Mouse (Mus musculus): Measurements from ENCODE around the gene Fggy. TPM values are rescaled to one million over a fixed set of nuclear protein-coding genes. Genes with fewer than 3 reads are reported as not detected.

The Fggy gene
- total RNA-seq, 2 experiments from 2014 or later = 37.6 to 72.7 TPM

DNA sequence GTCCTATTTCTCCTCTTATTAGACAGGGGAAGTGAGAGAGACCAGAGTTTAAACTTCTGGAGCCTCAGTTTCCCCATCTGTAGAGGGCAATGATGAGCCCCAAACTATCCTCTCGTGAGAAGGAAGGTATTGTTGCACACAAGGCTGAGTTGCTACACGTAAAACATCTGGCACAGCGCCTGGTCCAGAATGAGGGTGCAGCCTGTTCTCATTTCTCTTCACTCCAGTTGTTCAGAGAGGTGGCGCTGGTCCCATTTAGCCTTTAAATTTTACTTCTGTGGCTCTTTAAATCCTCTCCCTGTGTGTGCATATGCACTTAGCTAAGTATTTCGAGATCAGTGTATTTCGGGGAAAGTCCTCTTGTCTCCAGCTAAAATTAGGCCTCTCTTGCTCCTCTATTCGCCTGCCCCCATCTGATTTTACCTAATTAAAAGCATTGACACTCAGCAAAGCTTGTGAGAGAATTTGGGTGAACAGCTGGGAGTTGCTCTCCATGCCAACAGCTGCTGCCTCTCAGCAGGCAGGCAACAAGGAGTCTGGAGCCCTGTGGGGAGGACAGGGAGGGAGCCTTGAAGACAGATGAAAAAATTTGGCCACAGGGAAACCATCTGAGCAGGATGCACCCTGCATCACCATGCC is 340.0 kb downstream of the Fggy start:
- no peak for DNase-seq (ENCODE audit: low spot score in 2 of 2)

DNA sequence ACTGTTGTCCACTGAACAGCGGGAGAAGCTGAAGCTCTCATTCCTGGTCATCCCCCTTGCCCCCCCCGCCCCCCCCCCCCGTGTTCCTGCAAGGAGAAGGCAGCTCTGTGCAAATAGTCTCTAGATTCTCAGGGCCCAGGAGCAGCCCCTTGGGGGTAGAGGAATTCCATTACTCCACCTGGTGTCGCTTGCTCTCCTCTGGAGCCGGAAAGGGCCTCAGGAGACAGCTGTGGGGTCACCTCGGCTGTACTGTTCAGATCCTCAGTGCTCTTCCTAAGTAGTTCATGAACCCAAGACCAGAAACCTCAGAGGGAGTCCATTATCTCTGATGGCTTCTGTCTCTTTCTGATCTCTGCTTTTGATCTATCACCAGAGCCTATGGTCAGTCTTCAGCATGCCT is 341.4 kb downstream of the Fggy start:
- no peak for DNase-seq (ENCODE audit: low spot score in 2 of 2)

DNA sequence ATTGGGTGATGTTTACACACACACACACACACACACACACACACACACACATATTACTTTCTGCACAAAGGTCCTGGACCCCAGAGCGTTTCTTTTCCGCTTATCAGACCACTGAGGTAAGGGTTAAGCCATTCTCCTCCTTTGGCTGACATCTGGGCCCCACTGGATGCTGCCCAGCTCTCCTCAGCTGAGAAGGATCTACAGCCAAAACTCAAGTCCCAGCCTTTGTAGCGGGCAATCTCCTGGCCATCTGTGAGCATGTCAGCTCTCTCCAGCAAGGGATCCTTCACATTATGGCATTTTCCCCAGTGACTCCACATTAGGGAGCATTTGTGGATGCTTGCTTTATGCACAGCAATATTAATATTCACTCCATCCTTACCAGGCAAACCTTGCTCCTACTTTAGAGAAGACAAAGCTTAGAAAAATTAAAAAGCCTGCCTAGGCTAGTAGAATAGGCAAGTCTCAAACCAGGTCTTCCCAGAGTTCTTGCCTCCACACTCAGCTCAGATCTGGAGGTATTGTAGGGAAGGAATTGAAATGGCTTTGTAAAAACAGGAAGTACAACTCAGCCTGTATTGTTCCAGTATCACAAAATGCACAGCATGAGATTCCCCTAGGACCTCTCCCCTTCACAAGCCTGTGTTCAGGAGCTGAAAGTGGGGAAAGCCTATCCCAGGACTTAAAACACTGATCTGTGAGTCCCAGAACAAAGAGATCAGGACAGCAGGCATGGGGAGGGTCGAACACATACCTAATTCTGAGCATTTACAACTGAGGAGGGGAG is 342.8 kb downstream of the Fggy start:
- DNase-seq (ENCODE audit: low spot score in 2 of 2) = no peak

DNA sequence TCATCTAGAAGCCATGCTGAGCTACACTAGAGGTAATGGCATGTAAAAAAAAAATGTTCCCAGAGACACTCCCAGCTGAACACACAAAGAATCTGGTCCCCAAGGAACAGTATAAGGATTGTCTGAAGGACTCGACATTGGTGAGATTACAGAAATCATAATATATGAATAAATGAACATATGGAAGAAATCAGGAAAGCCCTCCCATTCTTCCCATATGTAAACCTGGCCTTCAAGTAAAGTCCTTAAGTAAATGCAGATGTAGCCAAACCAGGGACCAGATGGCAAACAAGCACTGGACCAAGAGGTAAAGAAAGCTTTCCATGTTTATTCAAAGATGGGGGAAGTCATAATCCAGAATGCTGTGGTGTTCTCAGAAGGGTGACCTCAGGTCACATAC is 343.5 kb downstream of the Fggy start:
- no peak for DNase-seq (ENCODE audit: low spot score in 2 of 2)

DNA sequence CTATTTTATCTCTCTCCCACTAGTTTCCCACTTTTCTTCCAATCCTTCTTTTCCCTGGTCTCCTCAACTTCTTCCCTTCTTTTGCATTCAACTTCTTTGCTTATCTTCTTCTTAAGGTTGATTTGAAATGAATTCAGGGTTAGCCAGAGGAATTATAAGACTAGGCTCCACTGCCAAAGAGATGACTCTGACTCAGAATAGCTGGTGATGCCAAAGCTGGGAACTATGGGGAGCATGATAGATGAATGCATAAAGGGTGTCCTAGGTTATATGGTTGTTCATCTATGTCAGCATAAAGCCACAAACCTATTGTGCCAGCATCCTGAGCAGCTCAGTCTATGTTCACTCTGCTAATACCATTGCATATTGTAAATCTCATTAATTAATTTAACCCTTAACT is 348.8 kb downstream of the Fggy start:
- DNase-seq (ENCODE audit: low spot score in 2 of 2) = no peak

DNA sequence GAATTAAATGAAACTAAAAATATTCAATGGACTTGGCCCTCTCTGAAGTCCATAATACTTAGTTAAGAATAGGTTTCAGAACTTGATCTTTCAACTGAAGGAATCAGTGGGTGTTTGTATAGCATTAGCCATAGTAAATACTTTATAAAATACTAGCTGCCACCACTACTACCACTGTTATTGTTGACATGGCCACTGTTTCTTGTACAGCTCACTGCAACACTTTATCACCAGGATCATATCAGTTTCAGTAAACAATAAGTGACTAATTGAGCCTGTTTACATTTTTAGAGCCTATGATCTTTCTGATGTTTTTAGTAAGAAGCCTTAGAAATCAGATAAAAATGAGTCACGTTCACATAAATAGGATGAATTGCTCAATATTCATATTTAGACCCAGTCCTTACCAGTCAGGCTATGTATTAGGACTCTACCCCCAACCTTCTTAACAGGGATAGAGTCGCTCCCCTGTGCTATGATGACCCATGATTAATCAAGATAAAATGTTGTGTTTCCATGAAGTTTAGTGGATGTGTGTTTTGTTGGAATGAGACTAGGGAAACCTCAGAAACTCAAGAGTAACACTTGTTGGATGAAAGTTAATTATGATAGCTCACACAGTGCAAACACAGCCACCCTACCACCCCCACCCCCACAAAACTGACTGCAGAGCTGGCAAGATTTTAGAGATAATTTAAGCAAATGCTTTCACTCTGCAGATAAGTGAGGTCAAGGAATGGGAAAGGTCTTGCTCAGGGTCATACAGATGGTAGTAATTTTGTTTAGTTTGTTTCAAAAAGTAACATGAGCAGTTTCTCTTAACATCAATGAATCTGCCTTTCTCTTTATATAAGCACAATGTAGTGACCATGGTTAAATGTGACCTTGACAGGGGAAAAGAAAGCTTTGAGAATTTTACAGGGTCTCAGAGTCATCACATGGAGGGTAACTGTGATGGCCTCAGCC is 352.7 kb downstream of the Fggy start:
- no peak for DNase-seq (ENCODE audit: low spot score in 2 of 2)

DNA sequence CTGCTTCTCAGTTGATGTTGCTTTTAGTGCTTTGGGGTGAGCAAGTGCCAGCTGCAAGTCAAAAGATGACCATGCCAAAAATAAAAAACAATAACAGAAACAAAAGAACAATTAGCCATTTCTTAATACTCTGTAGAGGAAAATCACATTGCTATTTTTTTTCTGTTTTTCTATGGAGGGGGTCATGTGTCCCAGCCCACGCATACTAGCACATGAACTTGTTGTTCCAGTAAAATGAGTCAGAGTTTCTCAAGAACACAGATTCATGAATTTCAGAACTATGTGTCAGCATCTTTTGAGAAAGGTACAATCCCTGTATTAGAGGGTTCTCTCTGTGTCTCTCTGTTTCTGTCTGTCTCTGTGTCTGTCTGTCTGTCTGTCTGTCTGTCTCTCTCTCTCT is 355.7 kb downstream of the Fggy start:
- DNase-seq (ENCODE audit: low spot score in 2 of 2) = no peak

DNA sequence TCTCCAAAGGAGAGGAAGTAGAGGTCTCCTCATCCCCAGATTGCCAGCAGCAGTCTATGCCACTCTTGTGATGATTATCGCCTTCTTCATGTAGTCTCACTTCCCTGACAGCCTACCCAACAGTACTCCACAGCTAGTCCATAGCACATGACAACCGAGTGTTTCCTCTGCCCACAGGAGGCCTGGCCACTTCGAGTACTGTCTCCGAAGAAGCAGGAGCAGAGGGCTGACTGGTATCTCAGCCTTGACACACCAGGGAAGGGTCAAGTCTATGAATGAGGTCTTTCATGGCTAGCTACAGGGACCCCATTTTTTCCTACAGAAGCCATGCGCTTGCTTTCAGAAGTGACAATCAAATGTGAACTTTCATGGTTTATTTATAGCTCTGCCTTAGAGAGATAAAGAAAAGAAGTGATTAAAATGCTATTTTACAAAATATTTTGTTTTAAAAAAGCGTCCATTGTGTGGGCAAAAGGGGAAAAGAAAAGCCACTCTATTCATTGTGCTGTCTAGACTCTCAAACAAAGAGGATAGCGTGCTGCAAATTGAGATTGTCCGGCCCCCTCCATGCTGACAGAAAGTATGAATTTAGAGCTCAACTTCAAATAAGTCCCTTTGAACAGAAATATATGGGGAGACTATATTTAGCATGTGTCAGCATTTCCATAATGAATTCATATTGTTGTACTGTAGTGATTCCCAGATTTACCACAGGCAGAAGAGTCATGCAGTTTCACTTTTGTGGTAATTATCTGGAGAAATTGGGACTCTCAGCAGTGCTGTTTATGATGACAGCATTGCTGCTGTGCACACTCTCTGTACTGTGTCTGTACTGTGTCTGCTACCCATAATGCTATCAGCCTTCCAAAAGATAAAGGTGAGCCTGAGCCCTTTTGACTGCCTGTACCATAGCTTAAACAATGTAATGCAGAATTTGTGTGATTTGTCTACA is 358.6 kb downstream of the Fggy start:
- DNase-seq (ENCODE audit: low spot score in 2 of 2) = no peak

DNA sequence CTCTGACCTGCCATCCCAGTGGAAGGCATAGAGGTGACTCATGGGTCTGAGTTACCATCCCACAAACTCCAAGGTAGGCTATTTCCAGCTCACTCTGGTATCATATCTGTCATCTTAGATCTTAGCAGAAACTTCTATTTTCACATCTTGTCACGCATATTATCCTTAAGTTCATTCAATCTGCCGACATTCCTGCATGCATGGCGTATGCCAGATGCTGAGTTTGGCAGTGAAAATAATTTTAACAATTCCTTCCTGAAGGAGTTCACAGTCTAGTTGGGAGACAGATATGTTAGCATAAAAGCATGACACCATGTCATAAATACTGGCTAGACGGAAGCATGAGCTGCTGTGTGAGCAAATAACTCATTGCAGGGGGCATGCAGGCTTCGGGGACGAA is 360.4 kb downstream of the Fggy start:
- DNase-seq (ENCODE audit: low spot score in 2 of 2) = no peak

DNA sequence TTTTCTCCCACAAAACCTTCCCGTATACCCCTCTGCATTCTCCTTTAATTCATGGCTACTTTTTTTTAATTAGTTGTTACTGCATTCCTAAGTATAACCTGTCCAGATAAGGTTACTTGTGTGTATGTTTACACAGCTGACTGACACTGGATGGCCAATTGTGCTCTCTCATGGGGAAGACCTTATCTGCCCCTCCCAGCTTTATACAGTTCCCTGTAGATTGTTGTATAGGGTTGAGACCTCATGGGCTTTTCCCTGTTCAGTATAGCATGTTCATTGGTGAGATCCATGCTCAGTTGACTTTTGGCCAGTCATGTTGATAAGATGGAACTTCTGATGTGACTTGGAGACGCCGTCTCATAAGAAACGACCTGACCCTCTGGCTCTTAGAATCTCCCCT is 363.1 kb downstream of the Fggy start:
- no peak for DNase-seq (ENCODE audit: low spot score in 2 of 2)

DNA sequence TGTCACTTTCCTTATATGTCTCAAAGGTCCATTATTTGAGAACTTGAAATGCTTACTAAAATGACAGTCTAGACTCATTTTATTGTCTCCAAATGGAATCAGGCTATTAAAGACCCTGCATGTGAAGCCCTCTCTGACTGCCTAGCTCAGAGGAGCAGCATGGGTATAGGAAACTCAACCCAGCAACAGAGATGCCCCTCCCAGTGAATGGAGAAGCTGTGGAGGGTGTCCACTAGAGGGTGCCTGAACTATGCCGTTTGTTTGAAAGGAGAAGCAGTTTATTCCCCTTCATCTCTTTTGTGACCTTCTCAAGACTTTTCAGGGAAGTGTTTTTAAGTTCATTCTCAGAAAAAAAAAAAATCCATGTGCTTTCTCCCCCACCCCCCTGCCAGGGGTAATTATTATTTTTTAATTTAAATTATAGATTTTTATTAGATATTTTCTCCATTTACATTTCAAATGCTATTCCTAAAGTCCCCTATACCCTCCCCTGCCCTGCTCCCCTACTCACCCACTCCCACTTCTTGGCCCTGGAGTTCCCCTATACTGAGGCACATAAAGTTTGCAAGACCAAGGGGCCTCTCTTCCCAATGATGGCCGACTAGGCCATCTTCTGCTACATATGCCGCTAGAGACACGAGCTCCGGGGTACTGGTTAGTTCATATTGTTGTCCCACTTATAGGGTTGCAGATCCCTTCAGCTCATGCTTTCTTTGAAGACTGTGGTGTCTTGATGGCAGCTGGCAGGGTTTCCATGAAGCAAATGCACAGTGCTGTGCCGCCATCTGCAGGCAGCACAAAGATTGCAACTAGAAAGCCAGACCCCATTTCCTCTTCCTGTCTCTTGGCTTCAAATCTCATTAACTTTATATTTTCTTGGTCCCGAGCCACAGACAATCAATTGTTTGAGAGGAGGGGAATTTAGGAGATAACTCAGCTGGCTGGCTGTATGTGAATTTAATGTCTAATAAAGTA is 367.2 kb downstream of the Fggy start:
- peak; percentile 71 to 75 for DNase-seq (ENCODE audit: low spot score in 2 of 2)

DNA sequence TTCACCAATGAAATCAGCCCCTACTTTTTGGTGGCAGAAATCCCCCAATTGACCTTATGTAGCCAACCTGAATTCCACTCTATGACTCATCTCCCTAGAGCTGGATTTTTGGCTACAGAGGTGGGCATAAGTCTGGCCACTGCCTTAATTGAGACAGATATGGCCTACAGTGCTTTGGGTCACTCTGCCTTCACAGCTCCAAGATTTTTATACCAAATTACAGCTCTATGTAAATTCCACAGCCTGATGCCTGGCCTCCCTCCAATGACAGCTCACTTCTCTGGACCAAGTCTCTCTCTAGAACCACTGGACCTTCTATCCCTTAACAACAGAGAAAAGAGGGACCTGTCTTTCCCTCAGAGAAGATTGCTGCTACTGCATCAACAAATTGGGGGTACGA is 371.5 kb downstream of the Fggy start:
- no peak for DNase-seq (ENCODE audit: low spot score in 2 of 2)

DNA sequence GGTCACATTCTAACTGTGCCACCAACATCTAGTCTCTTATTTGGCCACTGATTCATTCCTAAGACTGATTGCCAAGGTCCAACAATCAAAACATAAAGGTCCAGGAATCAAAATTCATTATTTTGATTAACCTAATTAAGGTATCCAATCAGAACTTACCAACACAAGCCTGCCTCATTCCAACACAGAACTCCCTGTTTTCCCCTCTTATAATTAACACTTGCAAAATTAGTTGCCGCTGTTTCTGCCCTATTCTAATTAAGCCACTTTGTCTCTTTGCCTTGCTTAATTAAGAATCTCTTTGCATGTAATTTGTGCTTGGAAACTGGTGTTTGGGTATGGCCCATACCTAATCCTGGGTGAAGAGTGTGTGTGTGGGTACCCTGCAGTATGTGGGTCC is 372.6 kb downstream of the Fggy start:
- no peak for DNase-seq (ENCODE audit: low spot score in 2 of 2)

DNA sequence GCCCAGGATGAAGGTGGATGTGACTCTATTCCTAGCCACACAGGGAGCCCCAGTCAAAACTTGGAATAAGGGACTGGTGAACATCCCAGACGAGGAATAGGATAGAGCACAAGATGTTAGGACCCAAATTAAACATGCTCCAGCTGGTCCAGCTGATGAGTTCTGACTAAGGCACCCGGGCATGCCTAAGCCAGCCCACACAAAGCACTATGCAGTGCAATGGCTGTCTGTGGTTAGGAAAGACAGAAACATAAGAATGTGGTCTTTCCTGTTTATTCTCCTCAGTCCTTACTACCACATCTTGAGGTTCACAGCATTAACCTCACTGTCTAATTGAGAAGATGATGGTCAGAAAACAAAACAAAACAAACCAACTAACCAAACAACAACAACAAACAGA is 374.0 kb downstream of the Fggy start:
- no peak for DNase-seq (ENCODE audit: low spot score in 2 of 2)

DNA sequence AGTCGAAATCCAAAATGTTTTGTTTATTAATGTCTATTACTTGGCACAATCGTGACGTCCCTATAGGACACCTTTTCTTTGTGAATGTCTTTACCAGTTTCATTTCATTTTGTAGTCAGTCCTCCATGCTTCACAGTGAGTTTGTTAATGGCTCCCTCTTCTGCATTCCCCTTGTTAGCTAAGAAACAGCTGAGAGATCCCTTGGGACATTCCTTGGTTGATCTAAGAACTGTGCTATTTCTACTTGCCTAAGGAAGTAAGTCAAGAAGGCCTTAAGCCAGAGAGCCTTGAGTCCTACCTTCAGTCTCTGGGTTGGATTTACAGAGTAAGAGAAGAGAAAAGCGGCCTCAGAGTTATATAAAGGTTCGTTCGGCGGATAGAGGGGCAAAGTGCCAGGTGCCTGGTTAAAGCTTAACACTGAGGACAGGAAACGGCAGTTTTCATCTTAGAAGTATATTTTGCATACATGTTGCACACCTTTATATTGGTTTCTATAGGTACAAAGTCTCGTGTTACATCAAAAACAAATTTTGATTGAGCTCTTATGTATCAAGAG is 376.6 kb downstream of the Fggy start:
- no peak for DNase-seq (ENCODE audit: low spot score in 2 of 2)

DNA sequence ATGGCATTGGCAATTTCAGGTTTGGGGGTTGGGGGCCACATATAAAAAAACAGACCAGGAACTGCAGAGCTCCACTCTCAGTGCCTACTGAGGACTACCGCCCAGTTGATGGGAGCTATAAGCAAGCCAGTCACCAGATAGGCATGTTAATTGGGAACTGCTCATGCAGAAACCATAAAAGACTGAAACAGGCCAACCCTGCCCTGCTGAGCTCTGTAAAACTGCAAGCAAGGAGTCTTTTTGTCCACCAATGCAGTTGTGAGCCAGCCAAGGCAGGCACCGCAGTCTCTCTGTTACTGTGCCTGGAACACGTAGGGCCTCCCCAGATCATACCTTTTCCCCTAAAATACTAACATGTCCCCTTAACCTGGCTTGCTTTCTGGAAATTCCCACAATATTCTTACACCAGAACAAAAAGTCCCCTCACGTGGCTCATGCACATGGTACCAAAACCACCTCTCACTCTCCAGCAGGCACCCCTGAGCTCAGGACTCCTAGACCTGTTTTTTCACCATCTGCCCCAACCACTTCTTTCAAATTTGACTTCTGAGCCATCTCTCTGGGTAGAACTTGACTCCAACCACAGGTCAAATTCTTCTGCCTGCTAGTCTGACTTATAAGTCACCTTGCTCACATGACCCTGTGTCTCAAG is 377.2 kb downstream of the Fggy start:
- no peak for DNase-seq (ENCODE audit: low spot score in 2 of 2)

DNA sequence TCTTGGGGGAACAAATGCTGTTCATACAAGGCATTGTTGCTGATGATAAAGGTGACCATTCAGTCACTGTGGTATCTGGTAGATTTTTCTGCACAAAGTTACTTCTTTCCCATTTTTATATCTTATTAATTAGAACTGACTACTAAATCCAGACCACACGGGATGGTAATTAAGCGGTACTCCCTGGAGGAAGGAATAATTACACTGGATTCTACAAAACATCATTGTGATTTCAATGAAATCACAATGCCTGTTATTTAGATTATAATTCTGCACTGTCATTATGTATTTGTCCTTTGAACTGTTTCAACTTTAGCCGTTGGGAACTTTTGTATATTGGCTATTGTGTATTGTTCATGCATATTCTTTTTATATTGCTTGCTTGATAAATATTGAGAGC is 381.4 kb downstream of the Fggy start:
- DNase-seq (ENCODE audit: low spot score in 2 of 2) = no peak

DNA sequence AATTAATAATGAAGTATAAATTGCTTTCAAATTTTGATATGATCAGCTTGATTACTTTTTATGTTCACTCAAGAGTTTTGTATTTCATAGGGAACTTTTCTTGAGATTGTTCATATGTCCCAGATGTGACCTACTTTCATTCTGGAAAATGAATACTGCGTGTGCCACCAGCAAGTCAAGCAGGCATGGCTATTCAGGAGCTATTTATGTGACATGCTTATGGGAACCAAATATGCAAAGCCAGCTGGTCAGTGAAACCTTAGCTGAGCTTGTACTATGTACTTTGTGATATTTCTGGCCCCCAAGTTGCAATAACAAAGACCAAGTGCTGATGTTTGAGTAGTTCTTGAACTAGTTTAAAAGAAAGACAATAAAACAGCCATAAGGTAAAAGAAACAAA is 390.6 kb downstream of the Fggy start:
- DNase-seq (ENCODE audit: low spot score in 2 of 2) = no peak

DNA sequence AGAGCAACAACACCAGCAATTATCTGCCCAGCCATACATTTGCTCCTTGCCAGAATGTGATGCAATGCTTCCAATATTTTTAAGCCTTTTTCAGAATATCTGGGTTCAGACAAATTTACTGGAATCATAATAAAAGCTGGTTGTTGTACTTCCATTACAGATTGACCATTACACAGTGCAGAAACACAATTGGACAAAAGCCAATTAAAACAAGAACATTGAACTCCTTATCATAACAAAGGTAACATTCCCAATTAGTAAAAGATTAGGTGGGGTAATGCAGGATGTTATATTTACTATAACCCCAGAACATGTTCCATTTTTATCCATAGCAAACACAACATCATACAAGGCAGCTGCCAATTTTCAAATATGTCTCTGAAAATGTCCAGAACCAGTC is 396.0 kb downstream of the Fggy start:
- DNase-seq (ENCODE audit: low spot score in 2 of 2) = no peak
